Mouse (Mus musculus) layer of hippocampus, adult 9-10 months (tissue): Measurements from ENCODE around the gene Morn4.

Experiments
- DNase-seq: peaks from one replicate; pipeline ENCODE4 v3.0.0; 2022; ENCODE audit warnings: low spot score

Gene Morn4

DNA sequence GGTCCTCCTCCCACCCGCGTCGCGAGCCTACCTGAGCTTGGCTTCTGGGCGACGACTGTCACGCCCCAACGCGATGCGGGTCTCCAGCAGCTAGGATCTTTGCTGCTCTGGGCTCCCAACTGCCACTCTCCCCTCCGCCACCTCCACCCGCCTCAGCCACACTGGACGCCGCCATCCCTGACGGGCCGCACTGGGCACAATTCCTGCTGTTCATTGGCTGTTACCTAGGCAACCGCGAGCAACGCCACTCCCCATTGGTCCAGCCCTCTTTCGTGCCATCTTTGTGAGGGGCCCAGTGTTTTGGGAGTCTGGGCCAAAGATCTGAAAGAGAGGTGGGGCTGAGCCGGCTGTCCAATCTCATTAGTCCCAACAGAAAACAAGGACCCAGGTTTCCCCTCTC, at the start of gene Morn4:
Morn4 (minus strand) TSS at position 192 of the 400 bp plus-strand sequence.
- peak; percentile 86 for DNase-seq

DNA sequence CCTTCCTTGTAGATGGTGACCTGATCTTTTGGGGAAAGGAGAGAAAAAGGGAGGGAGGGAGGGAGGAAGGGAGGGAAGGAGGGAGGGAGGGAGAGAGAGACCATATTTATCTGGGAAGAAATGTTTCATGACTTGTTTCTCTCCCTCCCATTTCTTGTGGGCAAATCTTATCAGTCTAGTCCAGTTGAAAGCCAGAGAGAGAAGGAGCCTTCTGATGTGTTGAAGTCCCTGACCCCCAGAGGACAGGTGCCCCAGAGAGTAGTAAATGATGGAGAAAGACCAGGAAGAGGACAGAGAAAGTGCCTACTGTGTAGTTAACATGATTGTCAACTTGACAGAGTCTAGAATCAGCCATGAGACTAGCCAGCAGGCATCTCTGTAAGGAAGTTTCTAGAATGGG, 48.9 kb upstream of the Morn4 start:
- no peak for DNase-seq

- no peak for DNase-seq
These were observed 44.9 kb upstream of the Morn4 start for GRCm38 (mm10) chr19:42131101-42131500.

GRCm38 (mm10) chr19:42130294-42130606, 44.1 kb upstream of the Morn4 start:
- no peak for DNase-seq

- no peak for DNase-seq
These were observed 43.5 kb upstream of the Morn4 start for GRCm38 (mm10) chr19:42129509-42130293.

- peak; percentile 93 for DNase-seq
These were observed 42.8 kb upstream of the Morn4 start, which contains the start of gene Avpi1 for GRCm38 (mm10) chr19:42128787-42129508. Gene Avpi1 (minus strand): TSS chr19:42129059.

- no peak for DNase-seq
These were observed 42.0 kb upstream of the Morn4 start for GRCm38 (mm10) chr19:42128052-42128740.

GRCm38 (mm10) chr19:42127024-42127423, 40.9 kb upstream of the Morn4 start:
- DNase-seq = no peak

DNA sequence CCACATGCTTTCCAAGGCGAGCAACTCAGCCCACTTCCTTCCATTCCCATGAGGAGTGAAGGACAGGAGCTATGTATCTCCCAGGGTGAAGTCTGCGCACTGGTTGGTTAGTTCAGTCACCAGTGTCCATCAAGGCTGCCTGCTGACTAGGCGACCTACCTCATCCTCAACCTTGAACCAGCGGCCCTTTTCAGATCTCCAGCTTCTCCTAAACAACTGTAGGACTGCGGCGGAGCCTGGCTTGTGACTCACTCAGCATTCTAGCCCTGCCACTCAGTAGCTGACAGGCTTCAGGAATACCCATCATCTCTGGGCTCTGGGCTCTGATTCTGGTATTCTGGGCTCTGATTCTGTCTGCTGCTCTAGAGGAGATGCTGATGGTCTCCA, 40.1 kb upstream of the Morn4 start:
- DNase-seq = no peak

GRCm38 (mm10) chr19:42125501-42126218, 39.5 kb upstream of the Morn4 start:
- no peak for DNase-seq

DNA sequence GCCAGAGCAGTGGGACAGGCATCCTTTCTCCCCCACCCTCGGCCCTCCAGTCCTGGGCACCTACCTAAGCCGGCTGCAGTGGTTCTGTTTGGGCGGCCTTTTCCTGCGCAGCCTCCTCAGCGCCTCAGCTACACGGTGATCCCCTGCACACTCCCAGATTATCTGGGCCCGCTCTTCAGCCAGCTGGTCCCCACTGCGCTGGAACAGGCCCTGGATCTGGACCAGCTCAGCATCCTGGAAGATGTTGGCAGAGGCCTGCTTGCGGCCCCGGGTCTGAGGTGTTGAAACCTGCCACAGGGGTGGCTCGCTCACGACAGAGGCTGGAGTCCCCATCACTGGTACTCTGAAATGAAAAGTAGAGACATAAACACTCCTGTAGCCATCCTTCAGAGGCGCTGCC, 38.5 kb upstream of the Morn4 start:
- no peak for DNase-seq

- DNase-seq = no peak
These were observed 34.3 kb upstream of the Morn4 start for GRCm38 (mm10) chr19:42120451-42120850.

DNA sequence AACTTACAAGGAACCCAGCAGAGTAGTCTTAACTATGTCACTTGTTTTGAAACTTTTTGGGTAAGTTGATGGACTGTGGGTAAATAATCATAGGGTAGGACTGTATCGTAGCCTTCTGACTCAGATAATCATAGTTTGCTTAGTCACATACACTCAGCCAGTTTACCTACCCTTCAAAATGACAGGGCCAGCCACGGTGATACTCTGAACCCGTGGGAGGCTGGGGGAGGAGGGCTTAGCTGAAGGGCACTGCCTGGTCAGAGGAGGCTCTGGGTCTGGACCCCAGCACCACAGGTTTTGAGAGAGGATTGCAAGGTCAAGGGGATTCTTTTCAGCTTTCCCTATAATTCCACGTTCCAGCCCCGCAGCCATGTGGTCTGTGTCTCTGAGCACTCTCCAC, 32.4 kb upstream of the Morn4 start:
- DNase-seq = no peak

DNA sequence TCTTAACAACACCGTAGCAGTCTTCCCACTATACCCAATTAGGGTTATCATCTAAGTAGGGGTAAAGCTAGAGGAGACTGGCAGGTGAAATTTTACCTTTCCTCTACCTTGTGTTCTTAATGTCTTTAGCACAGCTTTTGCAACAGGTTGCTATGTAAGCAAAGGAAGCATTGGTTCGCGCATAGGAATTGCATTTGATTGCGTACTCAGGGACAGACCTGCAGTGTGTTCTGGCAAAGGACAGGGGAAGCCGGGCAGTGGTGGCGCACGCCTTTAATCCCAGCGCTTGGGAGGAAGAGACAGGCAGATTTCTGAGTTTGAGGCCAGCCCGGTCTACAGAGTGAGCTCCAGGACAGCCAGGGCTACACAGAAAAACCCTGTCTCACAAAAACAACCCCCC, 32.0 kb upstream of the Morn4 start:
- DNase-seq = no peak

GRCm38 (mm10) chr19:42115783-42116335, 29.7 kb upstream of the Morn4 start:
- DNase-seq = no peak

DNA sequence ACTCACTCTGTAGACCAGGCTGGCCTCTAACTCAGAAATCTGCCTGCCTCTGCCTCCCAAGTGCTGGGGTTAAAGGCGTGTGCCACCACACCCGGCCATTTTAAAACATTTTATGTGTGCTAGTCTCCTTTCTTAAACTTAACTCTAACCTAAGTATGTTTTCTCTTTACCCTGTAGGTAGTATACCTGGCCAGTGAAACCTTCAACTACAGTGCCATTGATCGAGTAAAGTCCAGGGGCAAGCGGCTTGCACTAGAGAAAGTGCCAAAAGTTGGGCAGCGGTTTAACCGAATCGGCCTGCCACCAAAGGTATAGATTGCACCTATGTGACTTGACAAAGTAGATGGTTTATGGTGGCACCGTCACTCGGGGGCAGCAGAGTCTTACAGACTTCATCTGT, 18.5 kb upstream of the Morn4 start:
- DNase-seq = no peak

DNA sequence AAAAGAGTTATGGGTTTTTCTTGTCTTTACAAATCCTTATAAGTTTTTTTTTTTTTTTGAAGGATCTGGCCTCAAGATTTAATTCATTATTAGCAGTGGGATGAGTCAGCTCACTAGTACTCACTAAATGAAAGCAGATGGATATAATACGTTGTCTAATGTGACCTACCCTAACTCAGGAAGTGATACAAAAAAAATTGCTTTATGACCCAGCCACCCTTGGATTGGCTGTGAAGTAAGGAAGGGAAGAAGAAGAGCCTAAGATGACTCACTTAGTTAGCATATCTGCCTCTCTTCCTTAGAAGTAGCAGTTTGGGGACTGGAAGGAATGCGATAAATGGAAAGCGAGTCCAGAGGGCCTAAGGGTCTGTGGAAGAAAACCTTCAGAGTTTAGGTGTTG, 13.2 kb upstream of the Morn4 start:
- no peak for DNase-seq

DNA sequence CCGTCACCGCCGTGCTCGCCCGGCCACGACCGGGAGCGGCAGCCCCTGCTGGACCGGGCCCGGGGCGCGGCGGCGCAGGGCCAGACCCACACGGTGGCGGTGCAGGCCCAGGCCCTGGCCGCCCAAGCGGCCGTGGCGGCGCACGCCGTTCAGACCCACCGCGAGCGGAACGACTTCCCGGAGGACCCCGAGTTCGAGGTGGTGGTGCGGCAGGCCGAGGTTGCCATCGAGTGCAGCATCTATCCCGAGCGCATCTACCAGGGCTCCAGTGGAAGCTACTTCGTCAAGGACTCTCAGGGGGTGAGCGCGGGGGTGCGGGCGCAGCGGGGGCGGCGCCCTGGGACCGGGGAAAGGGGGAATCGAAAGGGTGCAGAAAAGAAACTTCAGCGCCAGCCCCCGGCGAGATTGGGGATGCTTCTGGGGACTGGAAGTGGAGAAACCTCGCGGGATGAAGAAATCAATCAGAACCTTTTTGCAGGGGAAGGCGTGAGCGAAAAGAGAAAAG, 4.5 kb upstream of the Morn4 start:
- no peak for DNase-seq

DNA sequence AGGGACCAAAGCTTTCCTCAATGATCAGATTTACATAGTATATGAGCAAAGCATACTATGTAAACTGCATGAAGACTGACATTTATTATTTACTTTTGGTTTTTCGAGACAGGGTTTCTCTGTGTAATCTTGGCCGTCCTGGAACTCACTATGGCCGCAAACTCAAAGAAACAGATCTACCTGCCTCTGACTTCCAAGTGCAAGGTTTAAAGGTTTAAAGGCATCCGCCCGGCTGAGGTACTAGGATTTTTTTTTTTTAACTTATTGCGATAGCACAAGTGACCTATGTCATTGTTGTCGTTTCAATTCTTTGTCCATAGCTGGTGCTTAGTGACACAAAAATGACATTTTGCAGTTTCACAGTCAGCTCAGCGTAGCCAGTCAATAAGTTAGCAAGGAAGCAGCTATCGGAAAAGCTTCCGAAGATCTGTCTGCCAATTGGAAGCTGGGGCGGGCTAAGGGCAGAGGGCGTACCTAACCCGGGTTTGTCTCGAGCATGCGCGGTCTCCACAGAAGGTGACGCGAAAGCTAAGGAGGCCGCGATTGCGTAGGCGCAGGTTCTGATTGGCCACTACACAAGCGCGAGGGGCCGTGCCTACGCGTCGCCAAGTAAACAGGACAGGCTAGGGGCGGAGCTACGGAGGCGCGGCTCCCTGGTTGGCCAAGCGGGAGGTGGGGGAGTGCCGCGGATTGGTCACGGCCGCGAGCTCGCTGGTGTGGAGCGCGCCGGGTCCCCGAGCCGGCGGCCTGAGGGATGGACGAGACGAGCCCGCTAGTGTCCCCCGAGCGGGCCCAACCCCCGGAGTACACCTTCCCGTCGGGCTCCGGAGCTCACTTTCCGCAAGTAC, 3.8 kb upstream of the Morn4 start, which contains the start of gene Pi4k2a:
Pi4k2a (plus strand) TSS at position 723 of the 848 bp plus-strand sequence.
- DNase-seq = peak; percentile 99

DNA sequence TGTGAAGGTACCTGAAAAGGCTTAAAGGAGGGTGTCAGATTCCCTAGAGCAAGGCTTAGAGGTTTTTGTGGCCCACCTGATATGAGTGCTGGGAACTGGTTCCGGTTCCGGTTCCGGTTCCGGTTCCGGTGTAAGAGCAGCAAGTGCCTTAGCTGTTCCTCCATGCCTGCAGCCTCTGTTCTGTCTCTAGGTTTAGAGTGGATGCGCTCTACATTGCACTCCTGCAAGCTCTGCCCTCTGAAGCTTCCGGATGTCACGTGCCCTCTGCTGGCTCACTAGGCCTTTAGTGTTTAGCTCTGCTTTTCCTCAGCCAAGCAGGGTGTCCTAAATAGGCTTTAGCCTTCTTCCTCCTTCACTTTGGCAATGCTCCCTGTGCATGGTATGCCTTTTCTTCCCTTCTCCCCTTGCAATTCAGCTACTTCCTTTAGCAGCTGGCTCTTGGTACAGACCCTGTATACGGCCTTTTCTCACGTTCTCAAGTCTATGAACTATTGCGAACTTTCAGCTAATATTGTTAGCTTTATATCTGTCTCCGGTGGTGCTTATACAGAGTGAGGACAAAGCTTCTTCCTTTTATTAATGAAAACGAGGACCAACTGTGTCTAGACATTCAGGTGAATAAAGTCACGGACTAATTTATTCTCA, 3.1 kb upstream of the Morn4 start:
- DNase-seq = no peak
